Mouse (Mus musculus) c-Kit-negative CD71-positive TER-119-positive erythroid progenitor cells, embryonic 14.5 days (primary cell): ENCODE results near the gene Platr17.
A peak's percentile ranks its signal among the peaks of the same experiment; 100 is the strongest.
"Not testable (repeated sequence)": the region's sequence is repeated elsewhere in the genome, so short reads cannot be mapped to it uniquely, and the experiment has no call there.

Experiments used
- DNase-seq: peaks from one replicate; pipeline ENCODE4 v3.0.0-alpha.2; 2013; ENCODE audit warnings: low read depth, low spot score

Gene Platr17

DNA sequence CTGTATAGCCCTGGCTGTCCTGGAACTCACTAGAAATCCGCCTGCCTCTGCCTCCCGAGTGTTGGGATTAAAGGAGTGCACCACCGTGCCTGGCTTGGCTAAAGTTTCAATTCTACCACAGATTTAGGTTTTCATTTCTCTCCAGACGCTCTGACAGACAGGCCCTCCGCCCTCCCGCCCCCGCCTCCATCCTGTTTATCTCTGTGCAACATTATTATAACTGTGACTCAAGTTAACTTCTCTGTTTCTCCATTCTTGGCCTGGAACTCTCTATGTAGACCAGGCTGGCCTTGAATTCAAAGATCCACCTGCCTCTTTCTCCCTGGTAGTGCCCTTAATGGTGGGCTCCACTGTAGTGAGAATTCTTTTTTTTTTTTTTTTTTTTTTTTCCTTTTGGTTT, 2.4 kb upstream of the Platr17 start:
- no peak for DNase-seq

DNA sequence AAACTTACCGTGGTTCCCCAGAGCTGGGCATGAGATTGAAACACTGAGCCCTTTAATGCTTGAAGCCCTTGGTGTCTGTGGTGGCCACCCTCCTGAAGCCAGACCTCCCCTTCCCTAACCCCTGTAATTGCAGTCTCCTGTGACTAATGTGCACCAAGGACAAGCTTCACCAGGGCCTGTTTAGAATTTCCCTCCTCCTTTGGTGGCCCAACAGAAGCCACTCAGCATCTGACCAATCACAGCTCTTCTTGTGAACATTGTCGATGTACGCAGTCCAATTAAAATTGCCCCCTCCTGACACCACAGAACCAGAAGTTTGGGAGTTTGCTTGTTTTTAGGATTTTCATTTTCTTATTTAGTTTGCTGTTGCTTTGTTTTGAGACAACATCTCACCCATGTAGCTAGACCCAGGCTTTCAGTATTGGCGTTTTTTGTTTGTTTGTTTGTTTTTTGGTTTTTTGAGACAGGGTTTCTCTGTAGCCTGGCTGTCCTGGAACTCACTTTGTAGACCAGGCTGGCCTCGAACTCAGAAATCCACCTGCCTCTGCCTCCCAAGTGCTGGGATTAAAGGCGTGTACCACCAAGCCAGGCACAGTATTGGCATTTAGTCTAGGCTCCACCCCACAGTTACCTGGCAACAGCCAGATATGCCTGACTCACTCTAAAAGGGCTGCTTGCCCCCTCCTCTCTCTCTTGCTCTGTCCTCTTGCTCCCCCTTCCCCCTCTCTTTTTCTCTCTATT, 854 bp upstream of the Platr17 start:
- not testable (repeated sequence) for DNase-seq

DNA sequence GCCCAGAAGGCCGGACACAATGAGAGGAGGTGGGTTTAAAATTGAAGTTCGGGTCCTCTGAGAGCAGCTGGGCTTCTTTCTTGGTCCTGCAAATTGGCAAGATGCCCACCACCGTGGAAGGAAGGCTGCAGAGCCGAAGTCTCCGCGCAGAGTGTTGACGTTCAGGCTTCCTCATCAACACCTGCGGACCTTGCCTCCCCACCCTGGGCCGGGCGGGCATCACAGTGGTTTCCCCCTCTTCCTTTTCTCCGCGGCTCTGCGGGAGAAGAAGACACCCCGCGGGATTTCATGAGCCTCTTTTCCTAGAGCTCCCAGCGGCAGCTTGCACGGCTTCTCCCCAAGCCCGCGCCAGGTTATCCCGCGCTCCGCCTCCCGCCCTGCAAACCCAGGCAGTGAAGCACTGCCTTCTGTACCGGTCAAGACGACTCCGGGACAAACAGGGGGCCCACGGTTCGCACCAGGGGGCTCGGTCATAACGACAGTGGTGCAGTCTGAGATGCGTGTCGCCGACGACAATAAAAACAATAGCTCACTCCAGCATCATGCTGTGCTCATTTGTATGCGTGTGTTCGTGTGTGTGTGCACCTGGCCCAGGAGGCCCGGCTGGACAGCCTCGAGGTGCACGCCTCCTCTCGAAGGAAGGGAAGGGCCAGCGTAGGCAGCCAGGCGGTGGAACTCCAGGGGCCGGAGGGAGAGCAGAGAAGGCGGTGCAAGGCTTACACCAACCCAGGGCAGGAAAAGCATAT, 3.6 kb downstream of the Platr17 start:
- DNase-seq: no peak

DNA sequence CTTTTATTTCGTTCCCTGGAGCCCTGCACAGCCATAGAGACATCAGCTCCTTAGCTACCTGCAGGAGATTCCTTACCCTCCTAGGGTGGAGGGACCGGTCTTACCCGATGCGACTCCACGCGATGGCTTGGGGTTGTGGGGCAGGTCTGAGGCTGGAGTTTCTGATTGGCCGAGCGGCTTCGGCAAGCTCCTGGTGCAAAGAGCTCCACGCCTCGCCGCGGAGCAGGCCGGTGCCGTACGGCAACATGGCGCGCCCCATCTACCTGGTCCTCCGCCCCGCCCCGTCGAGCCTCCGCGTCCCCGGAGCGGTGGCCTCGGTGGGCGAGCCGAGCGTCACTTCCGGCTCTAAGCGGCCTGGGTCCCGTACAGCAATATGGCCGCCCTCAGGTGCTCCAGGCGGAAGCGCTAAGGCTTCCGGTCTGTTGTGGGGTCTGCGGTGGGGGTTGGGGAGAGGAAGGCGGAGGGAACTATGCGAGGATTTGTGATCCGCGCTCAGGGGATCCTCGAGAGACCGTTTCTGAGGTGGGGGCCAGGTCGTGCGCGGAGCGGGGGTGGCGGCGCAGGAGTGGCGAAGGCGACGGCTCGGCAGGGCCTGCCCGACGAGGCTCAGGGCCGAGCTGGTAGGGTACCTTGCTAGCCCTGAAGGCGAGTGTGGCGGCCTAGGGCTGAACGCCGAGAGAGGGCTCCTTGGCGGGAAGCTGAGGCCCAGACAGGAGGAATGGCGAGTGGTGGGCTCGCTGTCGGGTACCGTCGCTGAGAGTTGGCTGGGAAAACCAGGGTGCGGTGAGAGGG, 4.3 kb downstream of the Platr17 start, which contains the start of gene Daxx:
Gene Daxx, plus strand, starts transcription at position 338 of the 792 bp plus-strand sequence.
- DNase-seq: peak; percentile 84

DNA sequence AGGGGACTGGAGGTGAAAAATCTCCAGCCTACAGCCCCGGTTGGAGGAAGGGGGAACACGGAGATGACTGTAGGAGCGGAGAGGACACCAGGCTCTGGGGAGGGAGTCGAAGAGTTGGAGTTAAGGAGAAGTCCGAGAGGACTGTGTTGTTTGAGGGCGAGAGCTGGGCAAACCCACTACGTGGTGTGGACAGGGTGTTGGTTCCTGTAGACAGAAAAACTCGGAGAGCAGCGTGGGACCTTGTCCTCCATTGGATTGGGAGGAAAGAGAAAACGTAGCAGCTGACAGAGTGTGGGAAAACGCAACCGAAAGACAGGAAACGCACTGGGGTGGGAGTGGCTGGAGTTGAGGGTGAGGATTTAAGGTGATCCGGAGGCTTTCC, 4.9 kb downstream of the Platr17 start:
- no peak for DNase-seq

DNA sequence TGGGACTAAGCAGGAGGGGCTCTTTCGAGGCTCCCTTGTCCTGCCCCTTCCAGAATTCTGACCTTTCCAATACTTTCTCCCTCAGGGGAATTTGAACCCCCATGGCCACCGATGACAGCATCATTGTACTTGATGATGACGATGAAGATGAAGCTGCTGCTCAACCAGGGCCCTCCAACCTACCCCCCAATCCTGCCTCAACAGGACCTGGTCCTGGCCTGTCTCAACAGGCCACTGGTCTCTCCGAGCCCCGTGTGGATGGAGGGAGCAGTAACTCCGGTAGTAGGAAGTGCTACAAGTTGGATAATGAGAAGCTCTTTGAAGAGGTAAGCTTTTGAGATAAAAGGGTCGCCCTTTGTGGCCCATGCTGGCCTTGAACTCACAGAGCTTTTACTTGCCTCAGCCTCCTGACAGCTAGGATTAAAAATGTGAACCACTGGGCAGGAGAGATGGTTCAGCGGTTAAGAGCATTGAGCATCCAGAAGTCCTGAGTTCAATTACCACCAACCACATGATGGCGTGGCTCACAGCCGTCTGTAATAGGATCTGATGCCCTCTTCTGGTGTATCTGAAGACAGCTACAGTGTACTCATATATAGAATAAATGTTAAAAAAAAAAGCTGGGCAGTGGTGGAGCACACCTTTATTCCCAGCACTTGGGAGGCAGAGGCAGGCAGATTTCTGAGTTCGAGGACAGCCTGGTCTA, 5.6 kb downstream of the Platr17 start:
- DNase-seq: no peak

DNA sequence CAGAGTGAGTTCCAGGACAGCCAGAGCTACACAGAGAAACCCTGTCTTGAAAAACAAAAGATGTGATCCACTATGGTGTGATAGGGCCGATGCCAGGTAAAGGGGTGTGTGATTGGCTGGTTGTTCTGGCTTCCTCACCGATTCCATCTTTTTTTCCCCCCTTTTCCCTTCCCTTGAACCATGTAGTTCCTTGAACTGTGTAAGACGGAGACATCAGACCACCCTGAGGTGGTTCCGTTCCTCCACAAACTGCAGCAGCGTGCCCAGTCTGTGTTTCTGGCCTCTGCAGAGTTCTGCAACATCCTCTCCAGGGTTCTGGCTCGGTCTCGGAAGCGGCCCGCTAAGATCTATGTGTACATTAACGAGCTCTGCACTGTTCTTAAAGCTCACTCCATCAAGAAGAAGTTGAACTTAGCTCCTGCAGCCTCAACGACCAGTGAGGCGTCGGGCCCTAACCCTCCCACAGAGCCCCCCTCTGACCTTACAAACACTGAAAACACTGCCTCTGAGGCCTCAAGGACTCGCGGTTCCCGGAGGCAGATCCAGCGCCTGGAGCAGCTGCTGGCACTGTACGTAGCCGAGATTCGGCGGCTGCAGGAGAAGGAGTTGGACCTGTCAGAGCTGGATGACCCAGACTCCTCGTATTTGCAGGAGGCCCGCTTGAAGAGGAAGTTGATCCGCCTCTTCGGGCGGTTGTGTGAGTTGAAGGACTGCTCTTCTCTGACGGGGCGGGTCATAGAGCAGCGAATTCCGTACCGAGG, 6.3 kb downstream of the Platr17 start:
- DNase-seq: no peak

DNA sequence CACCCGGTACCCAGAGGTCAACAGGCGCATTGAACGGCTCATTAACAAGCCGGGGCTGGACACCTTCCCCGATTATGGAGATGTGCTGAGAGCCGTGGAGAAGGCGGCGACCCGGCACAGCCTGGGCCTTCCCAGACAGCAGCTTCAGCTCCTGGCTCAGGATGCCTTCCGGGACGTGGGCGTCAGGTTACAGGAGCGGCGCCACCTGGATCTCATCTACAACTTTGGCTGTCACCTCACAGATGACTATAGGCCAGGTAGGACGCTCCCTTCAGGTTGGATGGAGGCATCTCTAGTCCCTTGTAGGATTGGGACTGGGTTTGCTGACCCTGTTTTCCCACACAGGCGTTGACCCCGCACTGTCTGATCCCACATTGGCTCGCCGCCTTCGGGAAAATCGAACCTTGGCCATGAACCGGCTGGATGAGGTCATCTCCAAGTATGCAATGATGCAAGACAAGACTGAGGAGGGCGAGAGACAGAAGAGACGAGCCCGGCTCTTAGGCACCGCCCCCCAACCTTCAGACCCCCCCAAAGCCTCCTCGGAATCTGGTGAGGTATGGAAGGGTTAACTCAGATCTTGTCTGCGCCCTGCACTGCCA, 7.0 kb downstream of the Platr17 start:
- no peak for DNase-seq

DNA sequence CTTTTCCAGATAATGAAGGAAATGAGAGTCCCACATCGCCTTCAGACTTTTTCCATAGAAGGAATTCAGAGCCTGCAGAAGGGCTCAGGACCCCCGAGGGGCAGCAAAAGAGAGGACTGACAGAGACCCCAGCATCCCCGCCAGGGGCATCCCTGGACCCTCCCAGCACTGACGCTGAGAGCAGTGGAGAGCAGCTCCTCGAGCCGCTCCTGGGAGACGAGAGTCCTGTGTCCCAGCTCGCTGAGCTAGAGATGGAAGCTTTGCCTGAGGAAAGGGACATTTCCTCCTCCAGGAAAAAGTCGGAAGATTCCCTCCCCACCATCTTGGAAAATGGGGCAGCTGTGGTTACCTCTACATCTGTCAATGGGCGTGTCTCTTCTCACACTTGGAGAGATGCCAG, 8.3 kb downstream of the Platr17 start:
- DNase-seq: no peak

DNA sequence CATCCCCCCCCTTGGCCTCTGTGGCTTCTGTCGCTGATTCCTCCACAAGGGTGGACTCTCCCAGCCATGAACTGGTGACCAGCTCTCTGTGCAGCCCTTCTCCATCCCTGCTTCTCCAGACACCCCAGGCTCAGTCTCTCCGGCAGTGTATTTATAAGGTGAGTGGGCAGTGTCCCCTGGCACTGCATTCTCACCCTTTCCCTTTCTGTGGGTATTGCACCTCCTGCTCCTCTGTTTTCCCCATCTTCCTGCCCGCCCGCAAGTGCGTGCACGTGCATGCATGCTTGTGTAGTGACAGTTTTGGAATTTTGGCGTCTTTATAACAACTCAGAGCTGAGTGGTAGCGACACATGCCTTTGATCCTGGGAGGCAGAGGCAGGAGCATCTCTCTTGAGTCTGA, 9.0 kb downstream of the Platr17 start:
- no peak for DNase-seq

DNA sequence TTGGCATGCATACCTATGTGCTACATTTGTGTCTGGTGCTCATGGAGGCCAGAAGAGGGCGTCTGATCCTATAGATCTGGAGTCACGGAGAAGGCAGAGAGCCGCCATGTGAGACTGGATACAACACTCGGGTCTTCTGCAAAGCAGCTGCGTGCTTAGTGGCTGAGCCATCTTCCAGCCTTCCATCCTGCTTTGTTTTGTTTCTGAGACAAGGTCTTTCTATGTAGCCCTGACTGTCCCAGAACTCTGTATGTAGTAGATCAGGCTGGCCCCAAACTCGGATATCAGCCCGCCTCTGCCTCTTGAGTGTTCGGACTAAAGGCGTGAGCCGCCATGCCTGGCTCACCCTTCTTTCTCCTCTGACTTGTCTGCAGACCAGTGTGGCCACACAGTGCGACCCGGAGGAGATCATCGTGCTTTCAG, 10.0 kb downstream of the Platr17 start:
- DNase-seq: no peak

DNA sequence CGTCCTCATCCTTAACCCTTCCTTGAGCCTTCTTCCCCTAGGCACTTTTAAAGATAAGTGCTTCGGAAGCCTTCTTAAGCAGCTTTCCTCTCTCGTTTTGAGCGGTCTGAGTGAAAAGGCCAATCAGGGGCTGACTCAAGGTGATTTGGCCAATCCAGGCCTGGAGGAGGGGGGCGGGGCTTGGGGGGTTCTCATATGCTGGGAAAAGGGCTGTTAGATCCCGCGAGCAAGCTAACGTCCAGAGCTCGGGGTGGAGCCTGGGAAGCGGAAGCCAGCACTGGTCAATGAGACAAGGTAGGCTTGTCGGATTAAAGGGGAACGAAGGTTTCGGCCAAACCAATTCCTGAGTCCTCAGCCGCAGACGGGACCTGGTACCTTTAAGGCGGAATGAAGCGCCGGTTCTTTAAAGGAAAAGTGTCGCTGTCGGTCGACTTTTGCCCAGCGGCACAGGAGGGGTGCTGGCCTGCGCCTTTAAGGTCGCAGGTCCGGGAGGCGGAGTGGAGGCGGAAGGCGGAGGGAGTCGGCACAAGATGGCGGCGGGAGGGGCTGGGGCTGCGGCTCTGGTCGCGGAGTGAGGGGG, 10.8 kb downstream of the Platr17 start, which contains the start of the genes Tapbp and Zbtb22:
Gene Tapbp, plus strand, starts transcription at position 229 of the 580 bp plus-strand sequence.
Gene Zbtb22, plus strand, starts transcription at position 234 of the 580 bp plus-strand sequence.
- peak; percentile 93 for DNase-seq

DNA sequence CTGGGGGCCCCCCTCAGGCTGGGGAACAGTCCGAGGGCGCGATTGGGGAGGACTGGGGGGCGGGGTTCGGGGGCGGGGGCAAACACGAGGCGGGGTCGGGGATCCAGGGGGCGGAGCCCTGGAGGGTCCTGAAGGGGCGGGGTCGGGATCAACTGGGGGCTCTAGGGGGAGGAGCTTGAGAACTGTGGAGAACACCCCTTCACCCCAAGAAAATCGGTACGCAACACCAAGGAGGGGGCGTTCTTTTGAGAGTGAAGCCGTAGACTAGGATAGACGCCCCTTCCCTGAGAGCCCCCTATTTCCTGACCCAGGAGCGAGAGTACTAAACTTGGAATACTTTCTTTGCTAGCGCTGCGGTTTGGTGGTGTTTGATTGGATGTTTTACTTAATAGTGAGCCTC, 11.4 kb downstream of the Platr17 start:
- no peak for DNase-seq

DNA sequence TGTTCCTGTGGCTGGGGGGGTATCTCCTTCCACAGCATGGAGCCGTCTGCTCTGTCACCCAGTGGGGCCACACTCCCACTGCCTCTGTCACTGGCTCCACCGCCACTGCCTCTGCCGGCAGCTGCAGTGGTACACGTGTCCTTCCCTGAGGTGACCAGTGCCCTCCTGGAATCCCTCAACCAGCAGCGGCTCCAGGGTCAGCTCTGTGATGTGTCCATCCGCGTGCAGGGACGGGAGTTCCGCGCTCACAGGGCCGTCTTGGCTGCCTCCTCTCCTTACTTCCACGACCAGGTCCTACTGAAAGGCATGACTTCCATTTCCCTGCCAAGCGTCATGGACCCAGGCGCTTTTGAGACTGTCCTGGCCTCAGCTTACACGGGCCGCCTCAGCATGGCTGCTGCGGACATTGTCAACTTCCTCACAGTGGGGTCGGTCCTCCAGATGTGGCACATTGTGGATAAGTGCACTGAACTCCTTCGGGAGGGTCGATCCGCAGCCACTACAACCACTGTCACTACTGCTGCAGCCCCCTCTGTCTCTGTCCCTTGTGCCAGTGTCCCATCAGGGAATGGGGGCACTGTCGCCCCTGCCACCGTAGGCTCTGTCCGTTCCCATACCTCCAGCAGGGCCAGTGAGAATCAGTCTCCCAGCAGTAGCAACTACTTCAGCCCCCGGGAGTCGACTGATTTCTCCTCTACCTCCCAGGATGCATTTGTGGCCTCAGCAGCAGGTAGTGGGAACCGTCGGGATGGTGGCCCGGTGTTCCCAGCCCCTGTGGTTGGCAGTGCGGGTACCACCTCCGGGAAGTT, 12.1 kb downstream of the Platr17 start:
- no peak for DNase-seq

DNA sequence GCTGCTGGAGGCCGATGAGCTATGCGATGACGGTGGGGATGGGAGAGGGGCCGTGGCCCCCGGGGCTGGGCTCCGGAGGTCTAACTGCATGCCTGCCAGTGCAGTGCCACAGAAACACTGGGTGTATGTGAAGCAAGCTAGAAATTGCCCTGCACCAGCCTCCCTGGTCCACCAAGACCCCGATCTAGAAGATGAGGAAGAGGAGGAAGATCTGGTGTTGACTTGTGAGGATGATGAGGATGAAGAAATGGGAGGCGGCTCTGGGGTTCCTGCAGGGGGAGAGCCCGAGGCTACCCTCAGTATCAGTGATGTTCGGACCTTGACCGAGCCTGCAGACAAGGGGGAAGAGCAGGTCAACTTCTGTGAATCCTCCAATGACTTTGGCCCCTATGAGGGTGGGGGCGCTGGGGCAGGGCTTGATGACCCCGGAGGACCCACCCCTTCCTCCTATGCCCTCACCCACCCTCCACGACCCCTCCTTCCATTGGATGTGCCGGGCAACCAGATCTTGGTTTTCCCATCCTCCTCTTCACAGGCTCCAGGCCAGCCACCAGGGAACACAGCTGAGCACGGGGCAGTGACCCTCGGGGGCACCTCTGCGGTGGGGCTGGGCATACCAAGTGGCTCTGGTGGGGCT, 12.8 kb downstream of the Platr17 start:
- no peak for DNase-seq

DNA sequence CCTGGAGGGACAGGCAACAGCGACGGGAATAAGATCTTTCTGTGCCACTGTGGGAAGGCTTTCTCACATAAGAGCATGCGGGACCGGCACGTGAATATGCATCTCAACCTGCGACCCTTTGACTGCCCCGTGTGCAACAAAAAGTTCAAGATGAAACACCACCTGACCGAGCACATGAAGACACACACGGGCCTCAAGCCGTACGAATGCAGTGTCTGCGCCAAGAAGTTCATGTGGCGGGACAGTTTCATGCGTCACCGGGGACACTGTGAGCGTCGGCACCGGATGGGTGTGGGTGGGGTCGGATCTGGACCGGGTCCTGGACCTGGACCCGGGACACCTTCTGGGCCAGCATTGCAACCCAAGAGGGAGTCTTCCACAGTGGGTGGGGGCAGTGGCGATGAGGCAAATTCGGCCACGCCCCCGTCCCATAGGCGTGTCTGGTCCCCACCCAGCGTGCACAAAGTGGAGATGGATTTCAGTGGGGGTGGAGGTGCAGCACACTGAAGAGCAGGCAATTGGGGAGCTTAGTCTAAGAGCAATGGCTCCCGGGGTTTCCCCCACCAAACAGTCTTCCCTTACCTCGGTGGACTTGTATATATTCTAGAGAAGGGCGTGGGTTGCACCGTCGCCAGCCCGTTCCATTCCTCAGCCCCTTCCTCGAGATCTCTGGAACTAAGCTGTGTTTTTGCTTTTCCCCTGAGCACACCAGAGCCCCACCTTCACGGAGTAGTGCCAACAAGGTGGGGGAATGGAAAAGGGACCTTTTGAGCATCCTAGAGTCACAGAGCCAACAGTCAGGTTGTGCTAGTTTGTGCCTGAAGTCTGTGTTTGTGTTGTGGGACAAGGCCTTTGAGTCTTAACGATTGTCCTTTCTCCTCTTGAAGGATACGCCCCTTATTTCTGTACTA, 13.6 kb downstream of the Platr17 start:
- no peak for DNase-seq
